ENCODE assay signal across 12 mouse cellular contexts in genomic region chrX:48127502-48128218, GRCm38 (mm10). TPM values are rescaled to one million over a fixed set of nuclear protein-coding genes. Genes with fewer than 3 reads are reported as not detected.
DNase-seq lines count a peak whose midpoint lies in the region; ATAC-seq and TF ChIP-seq lines count a peak whose summit lies in the region.
"Had no signal": no experiment of that assay in that cellular context is flagged by ENCODE, and none has a peak within 500 bp of the region (broad histone marks: within the 10 kb centered on the region; RNA-seq: fewer than 3 reads in every experiment).

No protein-coding gene starts in this region.

- H3K4me1 ChIP-seq in kidney, postnatal 0 days (replicated peaks; ENCODE audit: insufficient read depth, low read length), result no peaks in the 10 kb centered on the region
- no peaks in the 10 kb centered on the region for H3K4me1 ChIP-seq in forebrain, embryonic 12.5 days
- H3K4me1 ChIP-seq: neural tube, embryonic 12.5 days had no signal

- 67% methylated on average over 6 of the region's 6 CpGs for WGBS in kidney, postnatal 0 days
- 73% methylated on average over 6 of the region's 6 CpGs for WGBS in forebrain, embryonic 12.5 days

- H3K36me3 ChIP-seq in kidney, postnatal 0 days (ENCODE audit: insufficient read depth, low read length), result no peaks in the 10 kb centered on the region
- H3K36me3 ChIP-seq in splenic B cell, adult 2 months (ENCODE audit: control insufficient read depth, insufficient read depth, low read length, poor library complexity, severe bottlenecking), result no peaks in the 10 kb centered on the region
- no peaks in the 10 kb centered on the region for H3K36me3 ChIP-seq in forebrain, embryonic 12.5 days (replicated peaks)
- H3K36me3 ChIP-seq: heart, embryonic 15.5 days; neural tube, embryonic 12.5 days had no signal

- H3K9me3 ChIP-seq in kidney, postnatal 0 days (replicated peaks; ENCODE audit: low read length), result no peaks in the 10 kb centered on the region
- H3K9me3 ChIP-seq in forebrain, embryonic 12.5 days, result no peaks in the 10 kb centered on the region
- H3K9me3 ChIP-seq: heart, embryonic 15.5 days; neural tube, embryonic 12.5 days had no signal

- H3K4me2 ChIP-seq in kidney, postnatal 0 days (ENCODE audit: low read length), result no peak overlapping the region
- H3K4me2 ChIP-seq in forebrain, embryonic 12.5 days, result no peak overlapping the region
- H3K4me2 ChIP-seq: heart, embryonic 15.5 days; liver, embryonic 11.5 days; neural tube, embryonic 12.5 days had no signal

- TF ChIP-seq CTCF in kidney, postnatal 0 days (IDR thresholded peaks at IDR 0.05; ENCODE audit: low read depth), result peak; percentile 20; the same call in 1 of the 2 replicates

- ATAC-seq in kidney, postnatal 0 days (replicated peaks; ENCODE audit: low FRiP score, low read depth), result no peak; the same call in 1 of the 2 replicates
- ATAC-seq in activated CD4-positive, CD25-positive, alpha-beta regulatory T cell, adult 4 months, result peak; percentile 76
- no peak for ATAC-seq in forebrain, embryonic 12.5 days (ENCODE audit: low FRiP score)

- DNase-seq in kidney, postnatal 0 days (ENCODE audit: low spot score), result no peak
- DNase-seq in kidney, adult 9 months, result no peak
- peak; percentile 29 for DNase-seq in CD4-positive helper T cell, adult 2 months (ENCODE audit: low read depth, low spot score)
- peak; percentile 77 for DNase-seq in splenic B cell, adult 2 months (ENCODE audit: low read depth, low spot score)
- DNase-seq in adrenal gland, postnatal 4 days (ENCODE audit: low spot score in 2 of 2), result no peak
- DNase-seq: kidney, postnatal 10 days had no signal

- no peak overlapping the region for H3K4me3 ChIP-seq in kidney, postnatal 0 days (replicated peaks; ENCODE audit: low read depth, low read length)
- H3K4me3 ChIP-seq in forebrain, embryonic 12.5 days (replicated peaks), result no peak overlapping the region
- H3K4me3 ChIP-seq: erythroblast, embryonic 14.5 days; heart, embryonic 15.5 days; neural tube, embryonic 12.5 days had no signal

- no peaks in the 10 kb centered on the region for H3K27me3 ChIP-seq in kidney, postnatal 0 days (ENCODE audit: insufficient read depth, low read length)
- no peaks in the 10 kb centered on the region for H3K27me3 ChIP-seq in splenic B cell, adult 2 months (ENCODE audit: control insufficient read depth, insufficient read depth, low read length, poor library complexity, severe bottlenecking)
- no peaks in the 10 kb centered on the region for H3K27me3 ChIP-seq in forebrain, embryonic 12.5 days
- H3K27me3 ChIP-seq: neural tube, embryonic 12.5 days had no signal

- H3K9ac ChIP-seq in kidney, postnatal 0 days (ENCODE audit: low read depth, low read length), result no peak overlapping the region
- no peak overlapping the region for H3K9ac ChIP-seq in forebrain, embryonic 12.5 days
- H3K9ac ChIP-seq: heart, embryonic 15.5 days; neural tube, embryonic 12.5 days had no signal

- no peak overlapping the region for H3K27ac ChIP-seq in kidney, postnatal 0 days
- no peak overlapping the region for H3K27ac ChIP-seq in forebrain, embryonic 12.5 days
- H3K27ac ChIP-seq: heart, embryonic 15.5 days; neural tube, embryonic 12.5 days had no signal

RNA-seq across cellular contexts. Expression of gene Sash3, which starts 18.6 kb away (rescaled TPM):
- polyA plus RNA-seq in kidney, postnatal 0 days (2015; fragmentation: Nextera tagmentation; extraction: Ambion mirVana), result 1.1 and 1.2 TPM in 2 replicates
- 100 to 1,000 TPM; 305 to 323 TPM for polyA plus RNA-seq in activated CD4-positive, CD25-positive, alpha-beta regulatory T cell, adult 4 months (2017; shearing (Covaris generic))
- 1 to 10 TPM; 1.8 to 2.6 TPM for total RNA-seq in adrenal gland, postnatal 4 days (2021)
- polyA plus RNA-seq in forebrain, embryonic 12.5 days (2016; fragmentation: Nextera tagmentation; extraction: Ambion mirVana), result 0.45 and 0.77 TPM in 2 replicates

RNA-seq across cellular contexts. Expression of gene Xpnpep2, which starts 19.1 kb away (rescaled TPM):
- polyA plus RNA-seq in kidney, postnatal 0 days (2015; fragmentation: Nextera tagmentation; extraction: Ambion mirVana), result 12.7 and 14.0 TPM in 2 replicates
- polyA plus RNA-seq in activated CD4-positive, CD25-positive, alpha-beta regulatory T cell, adult 4 months (2017; shearing (Covaris generic)), result under 1 TPM in 1 of 2 experiments, not detected in 1; 0.48 TPM
- total RNA-seq in adrenal gland, postnatal 4 days (2021), result 1 to 10 TPM; 1.5 to 7.1 TPM
- polyA plus RNA-seq in forebrain, embryonic 12.5 days (2016; fragmentation: Nextera tagmentation; extraction: Ambion mirVana), result 0.55 and 1.2 TPM in 2 replicates
- polyA plus RNA-seq: erythroblast, embryonic 14.5 days had no signal

Comparison
In these comparisons a context has a peak if more than half of its experiments do, and no peak if none do; other contexts are left out.
1. DNase-seq: peak in CD4-positive helper T cell, adult 2 months (single experiment) and splenic B cell, adult 2 months (single experiment); none in kidney, postnatal 0 days (single experiment), kidney, adult 9 months (single experiment) and adrenal gland, postnatal 4 days (0 of 2).
2. RNA of gene Sash3, which starts 18.6 kb away (polyA plus RNA-seq): 305 to 323 TPM in activated CD4-positive, CD25-positive, alpha-beta regulatory T cell, adult 4 months; 1.1 to 1.2 TPM in kidney, postnatal 0 days and 0.45 to 0.77 TPM in forebrain, embryonic 12.5 days; every median in the first group is over 100 times any median in the second.